Mouse (Mus musculus) adrenal gland, postnatal 4 days (tissue): ENCODE results near the gene BC100530. TPM values are rescaled to one million over a fixed set of nuclear protein-coding genes. Genes with fewer than 3 reads are reported as not detected.
"Not testable (repeated sequence)": the region's sequence is repeated elsewhere in the genome, so short reads cannot be mapped to it uniquely, and the experiment has no call there.

Source experiments
- DNase-seq, 2 experiments: peaks; one replicate each; pipeline ENCODE4 v3.0.0; 2021 to 2022; ENCODE audit warnings: low spot score in 2 of 2, mixed read lengths in 2 of 2
- long read RNA-seq, 2 experiments: library from polyadenylated mRNA; stranded (forward); transcript quantifications; one replicate each; pipeline ENCODE4 v2.0.0; 2021
- total RNA-seq, 2 experiments: library from RNA; stranded (reverse); gene quantifications; 2 replicates each; pipeline ENCODE4 v1.2.3; 2021

BC100530 gene
- total RNA-seq = 10 to 100 TPM; 20.7 to 68.0 TPM
- long read RNA-seq, experiment 1, transcript BC100530-201 (3 exons, 619 nt) = major isoform, 62 of 63 reads
- long read RNA-seq, experiment 1, partial matches to known transcripts = 0 of 63 reads
- long read RNA-seq, experiment 1, other reads (novel, unspliced or antisense) = 1 of 63 reads
- long read RNA-seq, experiment 2, transcript BC100530-201 (3 exons, 619 nt) = major isoform, 11 of 12 reads
- long read RNA-seq, experiment 2, partial matches to known transcripts = 0 of 12 reads
- long read RNA-seq, experiment 2, other reads (novel, unspliced or antisense) = 1 of 12 reads

- not testable (repeated sequence) for DNase-seq
Measured at GRCm38 (mm10) chr16:36367648-36368047, at the start of gene BC100530. BC100530 (minus strand) TSS chr16:36367748.

DNA sequence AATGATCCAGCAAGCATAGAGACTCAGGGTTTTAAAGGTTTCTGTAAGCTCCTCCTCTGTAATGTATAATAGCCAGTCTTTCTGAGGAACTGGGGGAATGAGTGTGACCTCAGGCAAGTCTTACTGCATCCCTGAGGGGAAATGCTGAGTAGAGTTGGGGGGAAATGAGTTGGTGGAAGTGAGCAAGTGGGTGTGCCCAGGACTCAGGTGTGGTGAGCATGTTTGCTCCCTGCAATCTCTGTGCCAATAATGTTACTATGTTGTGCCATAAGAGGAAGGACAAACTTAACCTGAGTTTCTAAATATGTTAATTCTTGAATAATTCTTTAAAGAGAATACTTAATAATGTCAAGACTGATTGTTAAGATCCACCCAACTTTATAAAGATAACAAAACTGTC, 40.8 kb upstream of the BC100530 start, which contains the start of gene Stfa2:
TSS of gene Stfa2 (minus strand) at position 101 of the 400 bp plus-strand sequence.
- no peak for DNase-seq

DNA sequence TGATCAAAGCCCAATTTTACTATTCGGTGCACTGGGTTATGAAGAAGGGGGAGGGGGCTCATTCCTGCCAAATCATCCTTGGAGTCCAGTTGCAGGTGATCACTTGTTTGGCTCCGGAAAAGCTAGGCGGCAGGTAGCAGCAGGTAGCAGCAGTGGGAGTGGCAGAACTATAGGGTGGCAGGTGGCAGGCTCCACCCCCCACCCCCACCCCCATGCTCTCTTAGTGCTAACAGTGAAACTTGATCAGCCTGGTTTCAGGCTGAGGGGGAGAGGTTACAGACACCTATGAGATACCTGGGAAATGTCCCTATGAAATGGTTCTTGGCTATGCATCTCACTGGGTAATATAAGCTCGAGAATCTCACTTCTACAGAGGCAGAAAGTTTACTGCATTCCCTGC, 21.5 kb upstream of the BC100530 start:
- DNase-seq = no peak

DNA sequence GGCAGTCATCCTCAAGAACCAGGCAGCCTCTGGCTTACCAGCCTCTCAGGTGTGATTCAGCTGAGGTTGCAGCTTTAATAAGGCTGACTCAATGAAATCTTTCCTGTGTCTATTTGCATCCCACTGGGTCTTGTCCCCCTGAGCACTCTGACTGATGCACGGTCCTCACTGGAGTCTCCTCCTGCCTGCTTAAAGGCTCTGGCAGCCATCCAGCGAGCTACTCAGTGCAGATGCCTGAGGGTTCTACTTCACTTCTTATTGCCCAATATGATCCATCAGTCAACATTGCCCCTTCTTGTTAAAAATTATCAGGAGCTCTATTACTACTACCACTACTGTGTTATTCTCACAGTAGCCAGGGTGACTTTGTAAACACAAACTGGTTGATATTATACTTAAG, 30.4 kb downstream of the BC100530 start:
- DNase-seq = no peak

- DNase-seq = no peak
Measured at GRCm38 (mm10) chr16:36334232-36334631, 33.3 kb downstream of the BC100530 start, which contains the start of gene BC117090. BC117090 (minus strand) TSS chr16:36334332.

GRCm38 (mm10) chr16:36319286-36319685, 48.3 kb downstream of the BC100530 start:
- no peak for DNase-seq

DNA sequence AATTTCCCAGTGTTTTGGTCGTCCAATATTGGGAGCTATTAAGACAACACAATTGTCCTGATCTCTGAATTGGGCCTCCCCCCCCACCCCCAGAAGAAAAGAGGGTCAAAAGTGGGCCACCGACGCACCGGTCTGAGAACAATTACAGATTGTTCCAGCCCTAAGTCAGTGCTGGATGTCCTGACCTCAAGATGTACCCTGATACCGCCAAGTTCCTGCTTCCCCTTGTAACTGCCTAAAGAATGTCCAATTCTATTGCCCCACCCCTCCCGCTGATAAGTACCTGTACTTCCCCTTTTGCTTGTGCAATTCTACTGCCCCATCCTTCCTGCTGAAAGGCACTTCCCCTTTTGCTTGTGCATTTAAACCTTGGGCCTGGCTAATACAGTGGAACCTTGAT, 51.4 kb downstream of the BC100530 start:
- not testable (repeated sequence) for DNase-seq

Other genes with a start within 250 kb of the BC100530 start
- gene Csta1, start 236.5 kb downstream of the BC100530 start, total RNA-seq = not detected
- gene Stfa2l1, start 210.9 kb downstream of the BC100530 start, total RNA-seq = 10 to 100 TPM; 14.2 to 44.8 TPM
- gene Gm5483, start 183.5 kb downstream of the BC100530 start, total RNA-seq = 10 to 100 TPM; 18.3 to 52.8 TPM
- not detected for gene Gm5416, start 157.3 kb downstream of the BC100530 start, total RNA-seq
- 1 to 10 TPM; 1.6 to 9.7 TPM for gene 2010005H15Rik, start 146.3 kb downstream of the BC100530 start, total RNA-seq
- 10 to 100 TPM; 28.2 to 83.6 TPM for gene Stfa1, start 90.8 kb downstream of the BC100530 start, total RNA-seq
- gene BC117090, start 33.4 kb downstream of the BC100530 start, total RNA-seq = 1 to 10 TPM in 1 of 2 experiments, not detected in 1; 1.1 TPM
- gene Stfa2, start 40.7 kb upstream of the BC100530 start, total RNA-seq = 10 to 100 TPM in 1 of 2 experiments, 1 to 10 TPM in 1; 9.0 to 29.3 TPM
- gene Stfa3, start 87.6 kb upstream of the BC100530 start, total RNA-seq = 10 to 100 TPM; 14.2 to 40.7 TPM
- gene Casr, start 194.4 kb upstream of the BC100530 start, total RNA-seq = 1 to 10 TPM in 1 of 2 experiments, under 1 TPM in 1; 0.14 to 2.9 TPM